Mouse (Mus musculus) lung, adult 10 weeks (tissue): ENCODE data around the gene Vav2. TPM values are rescaled to one million over a fixed set of nuclear protein-coding genes. Genes with fewer than 3 reads are reported as not detected.

Experiments used
- polyA plus RNA-seq: library from polyadenylated mRNA; stranded (reverse); fragments of 350-450 nt; fragmentation: Illumina TruSeq; extraction: RNeasy Lipid Tissue Mini Kit (QIAGEN cat#74804); gene quantifications from one replicate; pipeline ENCODE4 v1.2.3, GENCODE M21; 2014; ENCODE audit warnings: low read depth, low replicate concordance; ENCODE audit not compliant: insufficient read depth

The Vav2 gene
- polyA plus RNA-seq: 12.2 TPM

GRCm38 (mm10) chr2:27426855-27427457 is at the start of gene Vav2:
TSS of gene Vav2 (minus strand) at chr2:27427033.

GRCm38 (mm10) chr2:27441767-27442707 is 15.2 kb upstream of the Vav2 start, which contains the start of gene Brd3os:
TSS of gene Brd3os (plus strand) at chr2:27442324.

GRCm38 (mm10) chr2:27248211-27248610 is 178.6 kb downstream of the Vav2 start, which contains the start of gene Sardh:
TSS of gene Sardh (minus strand) at chr2:27248337.

Other genes starting within 250 kb of the Vav2 start
- gene Sardh, start 178.7 kb downstream of the Vav2 start, polyA plus RNA-seq: 5.7 TPM
- gene Brd3os, start 15.3 kb upstream of the Vav2 start, polyA plus RNA-seq: 2.7 TPM
- gene Brd3, start 80.6 kb upstream of the Vav2 start, polyA plus RNA-seq: 8.6 TPM
- 18.7 TPM for gene Wdr5, start 88.1 kb upstream of the Vav2 start, polyA plus RNA-seq
- 20.8 TPM for gene Rxra, start 249.4 kb upstream of the Vav2 start, polyA plus RNA-seq